Mouse (Mus musculus) intestine, postnatal 0 days (tissue): ENCODE measurements around the gene Trim39. TPM values are rescaled to one million over a fixed set of nuclear protein-coding genes. Genes with fewer than 3 reads are reported as not detected.
A peak's percentile ranks its signal among the peaks of the same experiment; 100 is the strongest.

Experiments
- ATAC-seq: fragments of 200-750 bp; cut with Nextera tagmentation; 2 replicates; pipeline ENCODE4 v1.8.0; 2017; ENCODE audit warnings: mild to moderate bottlenecking, moderate TSS enrichment, moderate library complexity
- H3K27ac ChIP-seq: fragments of 300-500 bp; sonication (generic); 2 replicates; pipeline ENCODE4 v1.5.1; 2014; ENCODE audit warnings: mild to moderate bottlenecking, low read depth, low read length, moderate library complexity
- H3K27me3 ChIP-seq: fragments of 300-500 bp; sonication (generic); replicated peaks from 2 replicates; pipeline ENCODE4 v1.6.1; 2014; ENCODE audit warnings: low read length, mixed read lengths; ENCODE audit not compliant: control insufficient read depth, insufficient read depth
- H3K36me3 ChIP-seq: fragments of 300-500 bp; sonication (generic); 2 replicates; pipeline ENCODE4 v1.6.1; 2014; ENCODE audit warnings: mild to moderate bottlenecking, moderate library complexity; ENCODE audit not compliant: control insufficient read depth, insufficient read depth
- H3K4me1 ChIP-seq: fragments of 300-500 bp; sonication (generic); replicated peaks from 2 replicates; pipeline ENCODE4 v1.6.1; 2014; ENCODE audit warnings: antibody characterized with exemption, low read length, mixed read lengths; ENCODE audit not compliant: control insufficient read depth, insufficient read depth
- H3K4me2 ChIP-seq: fragments of 300-500 bp; sonication (generic); replicated peaks from 2 replicates; pipeline ENCODE4 v1.6.1; 2014; ENCODE audit warnings: low read depth, mild to moderate bottlenecking, moderate library complexity
- H3K4me3 ChIP-seq: fragments of 300-500 bp; sonication (generic); 2 replicates; pipeline ENCODE4 v1.5.1; 2014; ENCODE audit warnings: low read depth, low read length
- H3K9ac ChIP-seq: fragments of 300-500 bp; sonication (generic); 2 replicates; pipeline ENCODE4 v1.6.1; 2014; ENCODE audit warnings: mild to moderate bottlenecking, low read depth, low read length
- H3K9me3 ChIP-seq: fragments of 300-500 bp; sonication (generic); 2 replicates; pipeline ENCODE4 v1.6.1; 2016; ENCODE audit warnings: mixed run types; ENCODE audit not compliant: control insufficient read depth
- CTCF ChIP-seq: sonication (generic); IDR thresholded peaks from 2 replicates; pipeline ENCODE4 v1.5.1; 2016; ENCODE audit warnings: low read depth, mild to moderate bottlenecking, control low read depth, antibody characterized with exemption, moderate library complexity
- WGBS: fragments of 180-500 bp; shearing (Covaris S2); extraction: QIAGEN DNeasy Blood & Tissue Kit; methylation state at CpG from one replicate; pipeline ENCODE4 v1.1.7; 2014; 5-methylcytosine and 5-hydroxymethylcytosine counted together
- polyA plus RNA-seq: library from polyadenylated mRNA; unstranded; fragments of >200 nt; fragmentation: Nextera tagmentation; extraction: Ambion mirVana; gene quantifications from 2 replicates; pipeline ENCODE4 v1.2.1, GENCODE M21; 2015

Gene Trim39
- polyA plus RNA-seq, 1 experiment from 2014 or later = 4.2 TPM

DNA sequence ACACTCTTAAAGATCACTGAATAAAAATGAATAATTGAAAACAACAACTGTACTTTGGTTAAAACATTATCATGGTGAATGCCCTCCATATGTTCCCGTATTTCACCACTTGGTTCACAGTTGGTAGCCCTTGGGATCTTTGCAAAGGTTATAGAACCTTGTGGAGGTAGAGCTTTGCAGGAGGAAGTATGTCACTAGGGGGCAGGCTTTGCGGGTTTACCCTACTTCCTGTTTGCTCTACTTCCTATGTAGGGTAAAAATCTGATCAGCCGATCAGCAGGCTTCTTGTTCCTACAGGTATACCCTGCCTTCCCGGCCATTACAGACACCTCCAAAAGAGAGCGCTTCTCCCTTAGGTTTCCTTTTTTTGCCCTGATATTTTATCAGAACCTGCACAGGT, 6.2 kb downstream of the Trim39 start:
- ATAC-seq = no peak
- Histone ChIP-seq H3K4me3 (no peak overlapping the region), H3K27ac (no peak overlapping the region), H3K9ac (no peak overlapping the region), H3K27me3 (no peaks in the 10 kb centered on the region), H3K4me1 (no peaks in the 10 kb centered on the region; the same call in 1 of the 2 replicates), H3K36me3 (peaks cover 54% of the 10 kb centered on the region), H3K4me2 (no peak overlapping the region), H3K9me3 (no peaks in the 10 kb centered on the region)
- WGBS = 76% methylated on average over 5 of the region's 5 CpGs
- TF ChIP-seq CTCF = peak; percentile 61

DNA sequence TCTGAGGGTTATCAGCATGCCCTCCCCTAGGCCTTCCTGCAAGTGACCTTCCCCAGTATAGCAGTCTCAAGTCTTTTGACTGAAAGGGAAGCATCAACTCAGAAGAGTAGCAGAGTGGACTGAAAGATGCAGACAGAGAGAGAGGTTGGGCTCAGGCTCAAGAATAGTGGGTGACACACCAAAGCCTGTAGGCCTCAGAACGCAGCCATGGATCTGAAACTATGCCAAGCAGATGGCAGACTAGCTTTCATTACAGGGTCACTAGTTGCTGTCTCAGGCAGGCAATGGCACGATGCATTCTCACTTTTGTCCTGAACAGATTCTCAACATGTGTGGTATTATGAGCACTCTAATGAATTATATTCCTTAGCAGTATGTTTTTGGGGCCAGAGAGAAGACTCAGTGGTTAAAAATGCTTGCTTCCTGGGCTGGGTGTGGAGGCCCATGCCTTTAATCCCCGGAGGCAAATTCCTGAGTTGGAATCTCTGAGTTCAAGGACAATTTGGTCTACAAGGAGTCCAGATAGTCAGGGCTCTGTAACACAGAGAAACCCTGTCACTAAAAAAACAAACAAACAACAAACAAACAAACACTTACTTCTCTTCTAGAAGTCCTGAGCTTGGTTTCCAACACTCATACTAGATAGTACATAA, 7.6 kb downstream of the Trim39 start:
- Histone ChIP-seq H3K9ac (no peak overlapping the region), H3K27ac (no peak overlapping the region), H3K4me2 (no peak overlapping the region), H3K36me3 (peaks cover 64% of the 10 kb centered on the region), H3K4me3 (no peak overlapping the region), H3K9me3 (no peaks in the 10 kb centered on the region), H3K4me1 (no peaks in the 10 kb centered on the region), H3K27me3 (no peaks in the 10 kb centered on the region)
- no peak for ATAC-seq
- 89% methylated on average over 3 of the region's 3 CpGs for WGBS
- TF ChIP-seq CTCF = no peak

DNA sequence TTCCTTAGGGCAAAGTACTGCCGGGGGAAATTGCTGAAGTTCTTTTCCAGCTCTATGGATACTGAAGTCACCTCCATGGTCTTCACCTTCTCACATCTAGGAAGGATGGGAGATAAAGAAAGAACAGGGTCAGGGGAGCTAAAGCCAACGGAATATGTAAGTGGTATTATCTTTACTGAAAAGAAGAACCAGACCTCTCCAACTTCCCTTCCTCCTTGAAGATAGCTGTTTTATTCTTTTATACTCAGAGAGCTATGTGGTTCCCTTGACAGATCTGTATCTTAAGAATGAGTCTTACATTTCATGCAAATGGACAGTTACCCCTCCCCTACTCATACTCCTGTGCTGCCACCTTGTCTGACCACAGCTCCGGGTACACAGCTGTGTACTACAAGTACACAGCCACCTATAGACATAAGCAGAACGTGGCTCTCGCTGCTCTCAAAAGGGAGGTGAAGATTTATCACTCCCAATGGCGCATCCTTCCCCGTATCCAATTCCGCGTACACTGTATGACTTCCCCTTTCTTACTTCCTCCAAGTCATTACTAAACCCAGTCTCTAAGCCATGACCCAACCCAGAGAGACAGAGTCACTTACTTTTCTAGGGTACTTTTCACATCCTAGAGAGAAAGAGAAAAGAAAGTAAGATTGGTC, 10.4 kb downstream of the Trim39 start:
- WGBS = 90% methylated on average over 9 of the region's 9 CpGs
- Histone ChIP-seq H3K4me2 (no peak overlapping the region), H3K36me3 (peaks cover 49% of the 10 kb centered on the region), H3K9ac (no peak overlapping the region), H3K4me1 (no peaks in the 10 kb centered on the region), H3K27me3 (no peaks in the 10 kb centered on the region), H3K4me3 (no peak overlapping the region), H3K9me3 (no peaks in the 10 kb centered on the region), H3K27ac (no peak overlapping the region)
- TF ChIP-seq CTCF = no peak
- no peak for ATAC-seq

DNA sequence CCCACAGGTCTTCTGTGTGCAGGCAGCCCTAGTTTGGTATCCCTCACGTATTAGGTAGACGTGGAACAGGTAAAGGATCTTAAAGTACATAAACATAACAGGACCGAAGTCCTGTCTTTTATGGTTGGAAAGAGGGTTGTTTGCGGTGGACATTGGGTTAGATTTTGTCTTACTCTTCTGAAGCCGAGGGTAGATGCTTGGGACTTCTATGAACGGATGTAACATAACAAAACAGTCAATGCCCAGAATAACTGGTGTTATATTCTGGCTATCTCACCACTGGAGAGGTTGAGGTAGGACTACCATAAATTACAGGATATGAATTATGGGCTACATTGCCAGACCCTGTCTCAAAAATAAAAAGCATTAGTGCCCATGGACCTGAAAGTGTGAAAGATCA, 14.1 kb downstream of the Trim39 start, which contains the start of gene Rpp21:
Gene Rpp21 (minus strand): TSS at position 101 of the 400 bp plus-strand sequence.
- peak within 1 kb of the TSS; percentile 73 for H3K4me2 ChIP-seq
- H3K9me3 ChIP-seq = no peaks in the 10 kb centered on the region
- 38% methylated on average over 6 of the region's 6 CpGs for WGBS
- H3K27ac ChIP-seq = peak within 1 kb of the TSS; percentile 69; the same call in 1 of the 2 replicates
- H3K9ac ChIP-seq = peak within 1 kb of the TSS; percentile 67
- H3K4me3 ChIP-seq = peak within 1 kb of the TSS; percentile 80
- no peaks in the 10 kb centered on the region for H3K27me3 ChIP-seq
- no peak for ATAC-seq
- no peak for TF ChIP-seq CTCF
- peaks cover 34% of the 10 kb centered on the region for H3K36me3 ChIP-seq
- no peaks in the 10 kb centered on the region for H3K4me1 ChIP-seq

DNA sequence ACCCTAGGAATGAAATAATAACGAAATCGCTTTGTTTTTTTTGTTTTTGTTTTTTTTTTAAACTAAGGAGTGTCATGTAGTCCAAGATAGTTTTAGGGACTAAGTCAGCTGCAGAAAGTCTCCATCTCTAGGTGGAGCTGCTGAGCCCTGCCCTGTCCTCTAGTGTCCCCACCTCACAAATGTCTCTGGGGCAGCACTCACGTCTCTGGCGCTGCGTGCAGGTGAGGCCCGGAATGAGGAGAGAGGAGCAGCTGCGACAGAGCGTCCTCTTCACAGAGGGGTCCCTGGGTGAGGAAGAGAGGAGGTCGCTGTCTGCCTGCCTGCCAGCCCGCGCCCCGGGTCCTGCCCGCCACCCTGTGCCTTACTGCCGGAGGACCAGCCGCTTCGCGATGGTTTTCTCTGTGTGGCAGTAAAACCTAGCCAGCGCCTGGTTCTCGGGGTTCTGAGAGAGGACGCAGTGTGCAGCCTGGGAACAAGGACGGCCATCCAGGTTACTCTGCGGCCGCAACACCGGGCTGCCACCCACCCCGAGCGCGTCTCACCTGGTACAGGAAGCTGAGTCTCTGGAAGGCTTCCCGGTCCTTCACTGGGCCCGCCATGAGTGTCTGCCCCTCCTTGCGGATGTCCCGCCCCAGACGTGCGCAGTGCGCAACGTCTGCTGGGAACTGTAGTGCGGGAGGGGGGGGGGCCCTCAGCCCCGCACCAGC, 14.7 kb downstream of the Trim39 start:
- Histone ChIP-seq H3K4me1 (no peaks in the 10 kb centered on the region), H3K4me2 (peak overlapping the region; percentile 73), H3K27me3 (no peaks in the 10 kb centered on the region), H3K9ac (peak overlapping the region; percentile 67), H3K36me3 (peaks cover 30% of the 10 kb centered on the region), H3K4me3 (peak overlapping the region; percentile 80), H3K9me3 (no peaks in the 10 kb centered on the region), H3K27ac (peak overlapping the region; percentile 69; the same call in 1 of the 2 replicates)
- TF ChIP-seq CTCF = peak; percentile 89
- peak; percentile 90 for ATAC-seq
- under 1% methylated on average over 36 of the region's 37 CpGs for WGBS

DNA sequence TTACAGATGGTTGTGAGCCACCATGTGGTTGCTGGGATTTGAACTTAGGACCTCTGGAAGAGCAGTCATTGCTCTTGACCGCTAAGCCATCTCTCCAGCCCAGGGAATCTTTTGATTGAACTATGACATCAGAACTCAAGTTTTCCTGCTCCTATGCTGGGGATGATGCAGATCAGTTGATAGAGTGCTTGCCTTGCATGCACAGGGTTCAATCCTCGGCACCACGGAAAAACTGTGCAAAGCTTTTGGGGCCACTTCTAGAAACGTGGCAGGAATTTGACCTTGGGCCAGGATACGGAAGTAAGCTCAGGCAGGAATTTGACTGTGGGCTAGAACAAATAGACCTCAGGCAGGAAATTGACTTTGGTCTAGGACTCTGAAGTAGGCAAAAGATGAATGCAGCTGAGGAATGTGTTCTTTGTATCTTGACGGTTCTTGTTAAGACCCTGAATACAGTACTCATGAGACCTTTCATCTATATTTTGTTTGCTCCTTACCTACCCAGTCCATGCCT, 18.9 kb downstream of the Trim39 start:
- no peak overlapping the region for H3K4me3 ChIP-seq
- no peak overlapping the region for H3K4me2 ChIP-seq
- ATAC-seq = no peak
- H3K9ac ChIP-seq = no peak overlapping the region
- no peaks in the 10 kb centered on the region for H3K4me1 ChIP-seq
- no peak overlapping the region for H3K27ac ChIP-seq
- WGBS = 28% methylated on average over 6 of the region's 6 CpGs
- H3K27me3 ChIP-seq = peaks cover 9% of the 10 kb centered on the region
- TF ChIP-seq CTCF = no peak
- no peaks in the 10 kb centered on the region for H3K9me3 ChIP-seq
- H3K36me3 ChIP-seq = 0 out of 2 replicates have a peak, but pooled peaks cover 7% of the 10 kb centered on the region
